Mouse (Mus musculus) lung, embryonic 16.5 days (tissue): Measurements from ENCODE around the gene Yaf2. TPM values are rescaled to one million over a fixed set of nuclear protein-coding genes. Genes with fewer than 3 reads are reported as not detected.
A peak's percentile ranks its signal among the peaks of the same experiment; 100 is the strongest.

Experiments used
- ATAC-seq: fragments of 200-750 bp; cut with Nextera tagmentation; 2 replicates; pipeline ENCODE4 v1.8.0; 2017; ENCODE audit warnings: low read depth, mild to moderate bottlenecking, moderate library complexity
- H3K27ac ChIP-seq: fragments of 300-500 bp; sonication (generic); 2 replicates; pipeline ENCODE4 v1.5.1; 2014; ENCODE audit warnings: mild to moderate bottlenecking, control low read depth, low read length
- H3K27me3 ChIP-seq: fragments of 300-500 bp; sonication (generic); 2 replicates; pipeline ENCODE4 v1.6.1; 2014; ENCODE audit warnings: low read depth, low read length, mixed read lengths; ENCODE audit not compliant: control insufficient read depth, insufficient read depth
- H3K36me3 ChIP-seq: fragments of 300-500 bp; sonication (generic); 2 replicates; pipeline ENCODE4 v1.6.1; 2014; ENCODE audit warnings: low read length; ENCODE audit not compliant: control insufficient read depth, insufficient read depth
- H3K4me1 ChIP-seq: fragments of 300-500 bp; sonication (generic); replicated peaks from 2 replicates; pipeline ENCODE4 v1.6.1; 2014; ENCODE audit warnings: low read length, mixed read lengths; ENCODE audit not compliant: control insufficient read depth, insufficient read depth
- H3K4me2 ChIP-seq: fragments of 300-500 bp; sonication (generic); 2 replicates; pipeline ENCODE4 v1.6.1; 2014; ENCODE audit warnings: low read depth, low read length, control low read depth
- H3K4me3 ChIP-seq: fragments of 300-500 bp; sonication (generic); 2 replicates; pipeline ENCODE4 v1.5.1; 2014; ENCODE audit warnings: mild to moderate bottlenecking, low read length, control low read depth
- H3K9ac ChIP-seq: fragments of 300-500 bp; sonication (generic); 2 replicates; pipeline ENCODE4 v1.6.1; 2014; ENCODE audit warnings: low read length, control low read depth
- H3K9me3 ChIP-seq: fragments of 300-500 bp; sonication (generic); 2 replicates; pipeline ENCODE4 v1.6.1; 2016; ENCODE audit warnings: low read length; ENCODE audit not compliant: control insufficient read depth
- WGBS: fragments of 180-500 bp; shearing (Covaris S2); extraction: QIAGEN DNeasy Blood & Tissue Kit; methylation state at CpG from one replicate; pipeline ENCODE4 v1.1.7; 2014; 5-methylcytosine and 5-hydroxymethylcytosine counted together
- polyA plus RNA-seq: library from polyadenylated mRNA; unstranded; fragments of >200 nt; fragmentation: Nextera tagmentation; extraction: Ambion mirVana; gene quantifications from 2 replicates; pipeline ENCODE4 v1.2.1, GENCODE M21; 2015

Yaf2 gene
- polyA plus RNA-seq, 1 experiment from 2014 or later = 55.3 TPM

DNA sequence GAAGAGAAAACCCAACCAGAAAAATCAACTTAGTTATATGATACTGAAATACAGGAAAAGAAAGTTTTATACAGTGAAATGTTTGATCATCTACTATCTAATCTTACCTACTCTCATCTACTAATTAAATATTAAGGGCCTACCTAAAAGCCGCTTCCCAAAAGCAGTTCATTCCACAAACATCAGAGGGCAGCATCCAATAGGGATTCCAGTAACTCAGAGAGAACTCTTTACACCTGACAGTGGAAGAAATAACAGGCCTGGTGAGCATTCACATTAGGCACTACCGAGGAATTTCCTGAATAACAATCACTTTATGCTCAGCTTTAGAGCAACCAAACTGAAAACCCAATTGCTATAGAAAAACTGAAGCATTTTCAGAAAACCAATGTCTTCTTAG lies 71.0 kb downstream of the Yaf2 start:
- Histone ChIP-seq H3K4me3 (no peak overlapping the region), H3K27ac (no peak overlapping the region), H3K9me3 (no peaks in the 10 kb centered on the region), H3K4me2 (no peak overlapping the region), H3K9ac (no peak overlapping the region), H3K36me3 (no peaks in the 10 kb centered on the region; the same call in 1 of the 2 replicates), H3K4me1 (peaks cover 5% of the 10 kb centered on the region; the same call in 1 of the 2 replicates), H3K27me3 (no peaks in the 10 kb centered on the region)
- no peak for ATAC-seq
- 43% methylated on average over 2 of the region's 2 CpGs for WGBS

DNA sequence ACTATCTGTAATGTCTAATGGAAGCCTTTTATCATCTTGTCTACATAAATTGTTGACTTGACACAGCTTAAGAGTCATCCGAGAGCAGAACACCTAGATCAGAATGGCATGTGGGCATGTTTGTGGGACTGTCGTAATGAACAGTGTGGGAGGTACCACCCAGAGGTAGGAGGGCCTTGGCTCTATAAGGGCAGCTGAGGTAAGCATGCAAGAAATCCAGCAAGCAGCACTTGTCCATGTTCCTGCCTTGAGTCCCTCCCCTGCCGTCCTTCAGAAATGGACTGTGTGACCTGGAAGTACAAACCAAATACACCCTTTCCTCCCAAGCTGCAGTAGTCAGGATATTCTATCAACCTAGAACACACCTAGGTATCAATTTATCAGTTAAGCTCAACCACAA lies 71.5 kb downstream of the Yaf2 start:
- no peak for ATAC-seq
- peaks cover 5% of the 10 kb centered on the region; the same call in 1 of the 2 replicates for H3K4me1 ChIP-seq
- WGBS = 68% methylated on average over 3 of the region's 3 CpGs
- no peaks in the 10 kb centered on the region for H3K27me3 ChIP-seq
- H3K4me3 ChIP-seq = no peak overlapping the region
- no peaks in the 10 kb centered on the region; the same call in 1 of the 2 replicates for H3K36me3 ChIP-seq
- H3K27ac ChIP-seq = no peak overlapping the region
- no peak overlapping the region for H3K4me2 ChIP-seq
- no peak overlapping the region for H3K9ac ChIP-seq
- H3K9me3 ChIP-seq = no peaks in the 10 kb centered on the region

DNA sequence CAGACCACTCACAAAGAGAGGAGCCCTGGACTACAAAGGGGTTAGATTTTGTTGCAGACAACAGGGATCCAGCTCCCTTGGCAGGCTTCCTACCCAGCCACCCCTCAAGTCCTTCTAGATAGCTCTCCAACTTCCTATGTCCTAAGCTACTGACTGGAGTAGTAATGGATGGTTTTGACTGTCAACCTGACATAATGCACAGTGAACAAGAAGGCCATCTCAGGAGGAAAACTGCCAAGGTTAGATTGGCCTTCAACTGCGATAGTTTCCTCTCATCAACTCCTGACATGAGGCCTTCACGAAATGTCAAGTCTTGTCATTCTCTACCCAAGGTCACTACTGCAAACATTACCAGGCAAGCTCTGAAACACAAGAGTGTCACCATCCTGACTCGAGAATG lies 72.5 kb downstream of the Yaf2 start:
- ATAC-seq = no peak
- WGBS = 74% methylated on average over 3 of the region's 3 CpGs
- no peak overlapping the region for H3K4me3 ChIP-seq
- H3K9me3 ChIP-seq = no peaks in the 10 kb centered on the region
- H3K4me2 ChIP-seq = no peak overlapping the region
- H3K36me3 ChIP-seq = no peaks in the 10 kb centered on the region; the same call in 1 of the 2 replicates
- no peak overlapping the region for H3K27ac ChIP-seq
- peaks cover 5% of the 10 kb centered on the region; the same call in 1 of the 2 replicates for H3K4me1 ChIP-seq
- no peaks in the 10 kb centered on the region for H3K27me3 ChIP-seq
- H3K9ac ChIP-seq = 0 out of 2 replicates have a peak overlapping the region, but pooled peaks have one; percentile 14

DNA sequence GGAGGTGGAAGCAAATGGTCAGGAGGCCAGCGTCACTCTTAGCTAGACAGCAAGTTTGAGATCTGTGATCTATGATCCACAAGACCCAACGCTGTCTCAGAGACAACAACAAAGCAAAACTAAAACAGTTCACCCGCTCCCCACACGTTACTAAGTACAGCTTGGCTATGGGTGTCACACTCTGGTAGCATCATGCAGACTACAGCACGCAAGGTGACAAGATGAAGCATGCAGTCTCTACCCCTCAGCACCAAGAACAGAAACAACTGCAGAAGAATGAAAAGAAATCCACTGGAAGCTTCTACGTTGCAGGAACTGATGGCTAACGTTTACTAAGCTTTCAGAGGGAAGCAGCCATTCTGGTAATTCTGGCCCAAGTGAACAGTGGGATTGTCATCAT lies 73.2 kb downstream of the Yaf2 start:
- Histone ChIP-seq H3K27ac (no peak overlapping the region), H3K4me3 (no peak overlapping the region), H3K27me3 (no peaks in the 10 kb centered on the region), H3K4me2 (no peak overlapping the region), H3K36me3 (peaks cover 3% of the 10 kb centered on the region), H3K9me3 (no peaks in the 10 kb centered on the region), H3K4me1 (peaks cover 5% of the 10 kb centered on the region; the same call in 1 of the 2 replicates), H3K9ac (no peak overlapping the region)
- ATAC-seq = no peak
- 75% methylated on average over 7 of the region's 7 CpGs for WGBS

DNA sequence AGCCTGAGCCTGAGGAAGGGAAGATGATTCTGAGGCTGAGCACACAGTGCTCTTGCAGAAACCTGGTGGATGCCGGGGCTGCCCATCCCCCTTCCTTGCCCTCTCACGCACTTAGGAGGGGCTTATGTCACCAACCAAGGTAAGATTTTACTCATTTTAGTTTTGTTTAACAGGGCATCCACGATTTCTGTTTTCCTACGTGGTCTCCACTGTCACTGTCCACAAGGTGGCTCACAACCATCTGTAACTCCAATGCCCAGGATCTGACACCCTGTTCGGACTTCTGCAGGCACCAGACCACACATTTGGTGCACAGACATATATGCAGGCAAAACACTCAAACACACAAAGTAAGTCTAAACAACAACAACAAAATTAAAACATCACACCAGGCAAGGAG lies 73.9 kb downstream of the Yaf2 start:
- H3K27ac ChIP-seq = no peak overlapping the region
- ATAC-seq = no peak
- H3K9me3 ChIP-seq = no peaks in the 10 kb centered on the region
- H3K36me3 ChIP-seq = peaks cover 9% of the 10 kb centered on the region
- H3K4me2 ChIP-seq = no peak overlapping the region
- H3K9ac ChIP-seq = no peak overlapping the region
- no peak overlapping the region for H3K4me3 ChIP-seq
- 33% methylated on average over 5 of the region's 5 CpGs for whole genome bisulfite sequencing
- peaks cover 5% of the 10 kb centered on the region; the same call in 1 of the 2 replicates for H3K4me1 ChIP-seq
- H3K27me3 ChIP-seq = no peaks in the 10 kb centered on the region

DNA sequence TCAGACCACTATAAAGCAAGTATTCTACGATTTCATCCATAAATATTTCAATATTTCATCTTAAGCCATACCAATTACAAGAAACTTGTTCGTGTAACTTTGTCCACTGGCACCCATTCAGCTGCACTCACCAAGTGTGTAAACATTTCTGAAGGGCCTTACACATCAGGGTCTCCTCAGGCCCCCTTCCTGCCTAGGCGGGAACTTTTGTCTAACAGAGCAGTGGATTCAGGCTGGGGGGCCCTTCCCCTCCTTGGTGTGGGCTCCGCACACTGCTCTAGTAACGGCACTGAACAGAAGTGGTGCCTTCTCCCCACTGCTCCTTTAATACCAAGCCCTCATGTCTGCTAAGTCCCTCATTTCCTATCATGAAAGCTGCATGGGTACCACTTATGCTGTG lies 74.5 kb downstream of the Yaf2 start:
- Histone ChIP-seq H3K4me3 (no peak overlapping the region), H3K9me3 (no peaks in the 10 kb centered on the region), H3K4me1 (peaks cover 5% of the 10 kb centered on the region; the same call in 1 of the 2 replicates), H3K27ac (no peak overlapping the region), H3K27me3 (no peaks in the 10 kb centered on the region), H3K36me3 (peaks cover 9% of the 10 kb centered on the region), H3K9ac (no peak overlapping the region), H3K4me2 (no peak overlapping the region)
- WGBS = 41% methylated on average over 5 of the region's 5 CpGs
- ATAC-seq = no peak

DNA sequence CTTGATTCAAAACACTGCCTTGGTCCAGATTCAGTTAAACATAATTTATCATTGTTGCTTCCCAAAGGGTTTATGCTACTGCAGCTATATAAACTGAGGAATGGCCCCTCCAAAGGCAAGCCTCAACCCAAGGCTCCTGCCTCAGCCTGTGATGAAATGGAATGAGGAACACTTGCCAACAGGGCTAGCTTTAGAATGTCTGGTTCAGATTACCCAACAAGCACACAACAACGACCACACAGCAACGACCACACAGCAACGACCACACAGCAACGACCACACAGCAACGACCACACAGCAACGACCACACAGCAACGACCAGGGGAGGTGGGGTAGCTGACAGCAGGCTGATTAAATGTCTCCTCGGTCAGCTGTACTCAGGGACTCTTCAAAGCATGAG lies 76.8 kb downstream of the Yaf2 start:
- Histone ChIP-seq H3K4me1 (peaks cover 5% of the 10 kb centered on the region; the same call in 1 of the 2 replicates), H3K9ac (no peak overlapping the region), H3K27me3 (no peaks in the 10 kb centered on the region), H3K4me3 (no peak overlapping the region), H3K36me3 (peaks cover 9% of the 10 kb centered on the region), H3K27ac (no peak overlapping the region), H3K9me3 (no peaks in the 10 kb centered on the region), H3K4me2 (no peak overlapping the region)
- ATAC-seq = no peak
- 86% methylated on average over 8 of the region's 8 CpGs for WGBS

DNA sequence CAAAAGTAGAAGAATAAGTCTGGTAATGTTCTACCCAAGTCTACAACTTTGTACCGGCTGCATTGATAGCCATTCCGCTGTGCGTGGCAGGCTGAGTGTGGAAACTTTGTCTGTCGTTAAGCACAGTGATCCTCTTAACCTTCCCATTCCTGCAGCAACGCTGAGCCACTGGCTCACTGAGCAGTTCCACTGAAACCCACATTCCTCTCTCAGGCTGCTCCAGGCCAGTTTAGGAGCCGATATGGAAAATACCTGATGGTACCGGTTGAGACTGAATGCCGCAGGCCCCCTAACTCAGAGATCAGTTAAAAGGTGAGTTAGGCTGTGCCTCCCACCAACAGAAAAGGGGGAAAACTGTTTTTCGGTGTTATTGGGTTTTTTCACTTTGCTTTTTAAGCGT lies 81.4 kb downstream of the Yaf2 start:
- Histone ChIP-seq H3K9me3 (no peaks in the 10 kb centered on the region), H3K9ac (no peak overlapping the region), H3K36me3 (peaks cover 14% of the 10 kb centered on the region), H3K27ac (no peak overlapping the region), H3K4me2 (no peak overlapping the region), H3K4me3 (no peak overlapping the region), H3K4me1 (0 out of 2 replicates have a peak, but pooled peaks cover 4% of the 10 kb centered on the region), H3K27me3 (no peaks in the 10 kb centered on the region)
- no peak for ATAC-seq
- WGBS = 68% methylated on average over 10 of the region's 10 CpGs

DNA sequence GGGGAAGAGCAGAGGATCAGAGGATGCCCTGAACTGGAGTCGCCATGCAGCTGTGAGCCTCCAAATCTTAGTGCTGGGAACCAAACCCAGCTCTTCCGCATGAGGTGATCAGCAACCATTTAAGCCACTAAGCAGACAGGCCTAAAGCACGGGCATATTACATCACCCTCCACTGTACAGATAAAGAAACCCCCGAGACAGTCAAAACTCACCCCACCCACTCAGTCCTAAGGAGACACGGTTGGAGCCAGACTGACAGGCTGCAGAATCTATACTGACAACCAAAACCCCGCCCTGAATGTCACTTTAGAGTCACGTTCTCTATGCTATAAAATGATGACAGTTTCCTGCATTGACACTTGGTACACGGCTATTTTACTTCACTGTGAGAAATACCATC lies 83.6 kb downstream of the Yaf2 start:
- Histone ChIP-seq H3K4me2 (no peak overlapping the region), H3K9me3 (no peaks in the 10 kb centered on the region), H3K36me3 (peaks cover 13% of the 10 kb centered on the region), H3K4me3 (no peak overlapping the region), H3K27me3 (no peaks in the 10 kb centered on the region), H3K9ac (no peak overlapping the region), H3K4me1 (0 out of 2 replicates have a peak, but pooled peaks cover 4% of the 10 kb centered on the region), H3K27ac (no peak overlapping the region)
- WGBS = 67% methylated on average over 8 of the region's 8 CpGs
- ATAC-seq = no peak

DNA sequence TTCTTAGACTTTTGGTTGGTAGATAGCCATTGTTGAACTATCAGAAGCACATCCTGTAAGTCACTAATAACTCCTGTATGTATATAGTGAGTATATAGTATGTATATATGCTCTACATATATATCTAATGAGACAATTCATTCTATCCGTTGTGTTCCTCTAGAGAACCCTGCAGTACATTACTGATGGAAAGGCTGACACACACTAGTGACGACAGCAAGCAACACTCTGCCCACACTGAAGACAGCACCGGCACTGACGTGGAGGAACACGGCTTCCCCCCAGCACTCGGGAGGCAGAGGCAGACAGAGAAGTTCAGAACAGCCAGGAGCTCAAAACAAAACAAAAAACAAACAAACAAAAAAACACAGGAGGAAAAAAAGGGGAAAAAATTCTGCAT lies 84.3 kb downstream of the Yaf2 start:
- no peak overlapping the region for H3K4me3 ChIP-seq
- no peak overlapping the region; the same call in 1 of the 2 replicates for H3K27ac ChIP-seq
- 69% methylated on average over 6 of the region's 6 CpGs for WGBS
- no peak overlapping the region for H3K9ac ChIP-seq
- H3K4me1 ChIP-seq = 0 out of 2 replicates have a peak, but pooled peaks cover 4% of the 10 kb centered on the region
- no peak for ATAC-seq
- no peaks in the 10 kb centered on the region for H3K27me3 ChIP-seq
- peaks cover 11% of the 10 kb centered on the region for H3K36me3 ChIP-seq
- no peaks in the 10 kb centered on the region for H3K9me3 ChIP-seq
- H3K4me2 ChIP-seq = no peak overlapping the region
